Mouse (Mus musculus) liver, embryonic 14.5 days (tissue): ENCODE results near the gene Ghdc. TPM values are rescaled to one million over a fixed set of nuclear protein-coding genes. Genes with fewer than 3 reads are reported as not detected.

Experiments
- ATAC-seq: fragments of 200-750 bp; cut with Nextera tagmentation; 2 replicates; pipeline ENCODE4 v1.8.0; 2017; ENCODE audit warnings: moderate number of reproducible peaks, mild to moderate bottlenecking, moderate library complexity; ENCODE audit not compliant: insufficient read depth
- DNase-seq, 3 experiments: peaks; one replicate each; pipeline ENCODE4 v3.0.0-alpha.2; 2012 to 2013; ENCODE audit warnings: low read depth in 3 of 3, low spot score in 3 of 3
- H3K27ac ChIP-seq: fragments of 300-500 bp; sonication (generic); 2 replicates; pipeline ENCODE4 v1.5.1; 2014; ENCODE audit warnings: moderate library complexity, mild to moderate bottlenecking, control low read depth, inconsistent platforms
- H3K27me3 ChIP-seq: fragments of 300-500 bp; sonication (generic); 2 replicates; pipeline ENCODE4 v1.6.1; 2014; ENCODE audit warnings: mild to moderate bottlenecking, low read length, moderate library complexity; ENCODE audit not compliant: control insufficient read depth, insufficient read depth
- H3K36me3 ChIP-seq: fragments of 300-500 bp; sonication (generic); replicated peaks from 2 replicates; pipeline ENCODE4 v1.6.1; 2014; ENCODE audit warnings: low read depth; ENCODE audit not compliant: control insufficient read depth, insufficient read depth
- H3K4me1 ChIP-seq, 2 experiments: fragments of 200-500 bp in 1 of 2; fragments of 300-500 bp in 1 of 2; sonication (generic) in 1 of 2; replicated peaks; 2 replicates each; pipeline ENCODE4 v1.6.1; 2012 to 2014; ENCODE audit warnings: antibody characterized with exemption in 1 of 2, inconsistent platforms in 1 of 2, low read length in 1 of 2; ENCODE audit not compliant: control insufficient read depth in 2 of 2, insufficient read depth in 2 of 2
- H3K4me2 ChIP-seq: fragments of 300-500 bp; sonication (generic); 2 replicates; pipeline ENCODE4 v1.6.1; 2014; ENCODE audit warnings: low read depth, mild to moderate bottlenecking, control low read depth, moderate library complexity
- H3K4me3 ChIP-seq, 2 experiments: fragments of 200-500 bp in 1 of 2; fragments of 300-500 bp in 1 of 2; sonication (generic) in 1 of 2; 2 replicates each; pipeline ENCODE4 v1.5.1; 2012 to 2014; ENCODE audit warnings: low read depth in 2 of 2, low read length in 2 of 2, mild to moderate bottlenecking in 2 of 2, control low read depth in 1 of 2, inconsistent platforms in 1 of 2, moderate library complexity in 1 of 2; ENCODE audit not compliant: insufficient read depth in 1 of 2
- H3K9ac ChIP-seq: fragments of 300-500 bp; sonication (generic); replicated peaks from 2 replicates; pipeline ENCODE4 v1.6.1; 2014; ENCODE audit warnings: mild to moderate bottlenecking, control low read depth, moderate library complexity
- H3K9me3 ChIP-seq: fragments of 300-500 bp; sonication (generic); 2 replicates; pipeline ENCODE4 v1.6.1; 2016; ENCODE audit warnings: low read length, mixed read lengths; ENCODE audit not compliant: control insufficient read depth
- CTCF ChIP-seq: IDR thresholded peaks from 2 replicates; pipeline ENCODE4 v1.5.1; 2016; ENCODE audit warnings: antibody characterized with exemption, low read depth, control low read depth
- EP300 ChIP-seq: IDR thresholded peaks from 2 replicates; pipeline ENCODE4 v1.6.1; 2016; ENCODE audit warnings: antibody characterized with exemption, low read depth
- WGBS: fragments of 180-500 bp; shearing (Covaris S2); extraction: QIAGEN DNeasy Blood & Tissue Kit; methylation state at CpG from one replicate; pipeline ENCODE4 v1.1.7; 2014; ENCODE audit not compliant: insufficient replicate concordance; 5-methylcytosine and 5-hydroxymethylcytosine counted together
- polyA plus RNA-seq, 2 experiments: library from polyadenylated mRNA; depleted of rRNA in 1 of 2; stranded (reverse) in 1 of 2; unstranded in 1 of 2; fragments of >200 nt; fragmentation: Nextera tagmentation in 1 of 2; extraction: Ambion mirVana in 1 of 2; gene quantifications; 2 replicates each; pipeline versions ENCODE4 v1.2.1 to v1.2.3; 2012 to 2014

The Ghdc gene
- polyA plus RNA-seq (2012; rRNA removed) (2.2 and 2.3 TPM in 2 replicates), polyA plus RNA-seq (2014; fragmentation: Nextera tagmentation; extraction: Ambion mirVana) (0.76 and 0.77 TPM in 2 replicates)

- H3K4me3 ChIP-seq = peak within 1 kb of the TSS; percentile 61 to 62
- peak within 1 kb of the TSS; percentile 74 for H3K4me2 ChIP-seq
- peak within 1 kb of the TSS; percentile 54 for H3K9ac ChIP-seq
- 7% methylated on average over 17 of the region's 17 CpGs for WGBS
- 0 out of 4 replicates have a peak, but pooled peaks cover 0 to 3% of the 10 kb centered on the region in 2 experiments for H3K4me1 ChIP-seq
- no peaks in the 10 kb centered on the region for H3K27me3 ChIP-seq
- ATAC-seq (peak; percentile 59), DNase-seq (peak; percentile 46 to 53 (median 48))
- no peaks in the 10 kb centered on the region for H3K36me3 ChIP-seq
- TF ChIP-seq CTCF = no peak
- no peak for TF ChIP-seq EP300
- H3K27ac ChIP-seq = no peak within 1 kb of the TSS
- no peaks in the 10 kb centered on the region for H3K9me3 ChIP-seq
These were observed at the start of gene Ghdc for GRCm38 (mm10) chr11:100770646-100771408. Gene Ghdc, minus strand, starts transcription at chr11:100770957.

DNA sequence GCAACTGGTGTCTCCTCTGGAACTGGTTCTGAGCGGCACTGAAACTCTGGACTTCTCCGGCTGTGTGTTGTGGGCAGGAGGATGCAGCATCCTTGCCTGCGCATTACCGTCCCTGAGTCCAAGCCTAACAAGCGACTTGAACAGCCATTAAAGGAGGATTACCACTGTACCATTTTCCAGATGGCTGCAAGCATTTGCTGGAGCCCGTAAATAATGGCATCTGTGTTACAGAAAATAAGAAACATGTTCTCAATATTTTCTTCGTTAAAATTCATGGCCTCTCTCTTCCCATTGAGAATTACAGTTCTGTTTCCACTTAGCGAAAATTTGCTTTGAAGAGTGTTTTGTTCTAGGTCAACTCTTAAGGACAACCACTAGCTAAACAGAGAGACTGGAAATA lies 49.3 kb upstream of the Ghdc start:
- Histone ChIP-seq H3K4me1 (peaks cover 36 to 71% of the 10 kb centered on the region in 2 experiments), H3K27me3 (no peaks in the 10 kb centered on the region), H3K9ac (no peak overlapping the region), H3K36me3 (no peaks in the 10 kb centered on the region), H3K27ac (no peak overlapping the region), H3K9me3 (no peaks in the 10 kb centered on the region), H3K4me3 (no peak overlapping the region), H3K4me2 (no peak overlapping the region)
- 73% methylated on average over 8 of the region's 8 CpGs for WGBS
- no peak for DNase-seq
- TF ChIP-seq EP300 (no peak), CTCF (no peak)
- ATAC-seq = no peak

DNA sequence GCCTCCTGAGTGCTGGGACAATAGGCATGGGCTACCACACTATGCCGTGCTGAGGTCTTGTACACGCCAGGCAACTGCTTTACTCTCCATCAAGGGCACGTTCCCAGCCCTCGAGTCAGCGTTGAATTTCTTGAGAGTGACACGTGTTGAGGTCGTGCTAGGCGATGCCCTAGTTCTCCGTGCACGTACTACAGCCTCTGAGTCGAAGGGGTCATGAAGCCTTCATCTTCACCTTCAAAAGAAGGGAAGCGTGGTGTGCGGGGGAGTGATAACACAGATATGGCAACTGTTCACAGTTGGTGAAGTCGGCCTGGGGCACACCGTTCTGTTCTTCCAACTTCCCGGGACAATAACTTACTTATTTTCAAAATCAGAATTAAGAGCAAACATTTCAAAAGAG lies 48.9 kb upstream of the Ghdc start:
- Histone ChIP-seq H3K4me2 (no peak overlapping the region; the same call in 1 of the 2 replicates), H3K9me3 (no peaks in the 10 kb centered on the region), H3K27me3 (no peaks in the 10 kb centered on the region), H3K4me3 (no peak overlapping the region), H3K36me3 (no peaks in the 10 kb centered on the region), H3K9ac (no peak overlapping the region), H3K4me1 (peaks cover 36 to 75% of the 10 kb centered on the region in 2 experiments), H3K27ac (peak overlapping the region; percentile 35)
- DNase-seq (no peak), ATAC-seq (peak; percentile 55)
- TF ChIP-seq EP300 (no peak; the same call in 1 of the 2 replicates), CTCF (no peak)
- WGBS = 20% methylated on average over 16 of the region's 16 CpGs

- TF ChIP-seq EP300 = no peak
- no peak for TF ChIP-seq CTCF
- Histone ChIP-seq H3K4me1 (peaks cover 33 to 75% of the 10 kb centered on the region in 2 experiments), H3K36me3 (no peaks in the 10 kb centered on the region), H3K27ac (peak overlapping the region; percentile 35), H3K9ac (no peak overlapping the region), H3K4me3 (no peak overlapping the region), H3K9me3 (no peaks in the 10 kb centered on the region), H3K4me2 (peak overlapping the region; percentile 45), H3K27me3 (no peaks in the 10 kb centered on the region)
- 40% methylated on average over 8 of the region's 8 CpGs for WGBS
- DNase-seq (no peak), ATAC-seq (peak; percentile 39; the same call in 1 of the 2 replicates)
These were observed 48.3 kb upstream of the Ghdc start for GRCm38 (mm10) chr11:100819048-100819447.

- no peak overlapping the region for H3K4me3 ChIP-seq
- WGBS = 37% methylated on average over 15 of the region's 15 CpGs
- peaks cover 33 to 70% of the 10 kb centered on the region in 2 experiments for H3K4me1 ChIP-seq
- H3K9ac ChIP-seq = no peak overlapping the region
- no peaks in the 10 kb centered on the region for H3K36me3 ChIP-seq
- no peaks in the 10 kb centered on the region for H3K9me3 ChIP-seq
- TF ChIP-seq EP300 (peak; percentile 42; the same call in 1 of the 2 replicates), CTCF (no peak)
- peak; percentile 56; the same call in 1 of the 2 replicates for ATAC-seq
- peak in 1 of 3 experiments; percentile 58 for DNase-seq
- H3K4me2 ChIP-seq = peak overlapping the region; percentile 45
- H3K27me3 ChIP-seq = no peaks in the 10 kb centered on the region
- peak overlapping the region; percentile 33 for H3K27ac ChIP-seq
These were observed 47.7 kb upstream of the Ghdc start for GRCm38 (mm10) chr11:100818359-100819012.
